In the genomic region with DNA sequence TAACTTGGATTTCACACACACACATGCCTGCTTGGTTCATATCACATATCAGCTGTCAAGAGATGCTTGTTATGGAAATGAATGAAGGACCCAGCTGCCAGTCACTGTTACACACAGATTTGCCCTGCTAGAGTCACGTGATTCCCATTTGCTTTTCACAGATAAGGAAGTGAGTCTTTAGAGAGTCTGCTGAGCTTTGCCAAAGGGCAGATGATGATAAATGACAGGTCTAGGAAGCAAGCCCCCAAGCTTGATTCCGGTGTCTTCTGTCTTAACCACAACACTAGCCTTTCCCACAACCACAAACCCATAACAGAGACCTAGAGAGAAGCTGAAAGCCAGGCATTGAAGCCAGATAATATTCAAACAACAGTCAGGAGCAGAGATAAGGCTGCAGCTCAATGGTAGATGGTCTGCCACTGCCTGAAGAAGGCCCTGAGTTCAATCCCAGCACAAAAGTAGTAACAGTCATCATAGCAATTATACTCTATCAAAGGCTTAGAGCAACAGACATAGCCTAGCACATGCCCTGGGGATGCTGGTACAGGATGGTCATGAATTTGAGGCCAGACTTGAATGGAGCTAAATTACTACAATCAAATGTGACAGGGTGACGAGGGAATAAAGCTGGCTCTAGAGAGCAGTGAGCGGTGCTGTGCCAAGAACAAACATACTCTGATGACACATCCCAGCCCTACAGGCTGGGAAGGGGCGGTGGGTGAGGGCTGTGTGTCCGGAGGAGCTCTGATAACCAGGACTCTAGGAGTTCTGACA, we compare ENCODE assay signal across 11 mouse cellular contexts.
DNase-seq lines count a peak whose midpoint lies in the region; ATAC-seq and TF ChIP-seq lines count a peak whose summit lies in the region.
"Had no signal": no experiment of that assay in that cellular context is flagged by ENCODE, and none has a peak within 500 bp of the region (broad histone marks: within the 10 kb centered on the region; RNA-seq: fewer than 3 reads in every experiment).

No protein-coding gene starts in this region.

- no peak overlapping the region for H3K9ac ChIP-seq in hindbrain, embryonic 11.5 days (ENCODE audit: low read depth, low read length)
- no peak overlapping the region for H3K9ac ChIP-seq in hindbrain, postnatal 0 days (replicated peaks; ENCODE audit: low read length)
- no peak overlapping the region for H3K9ac ChIP-seq in forebrain, embryonic 16.5 days (replicated peaks; ENCODE audit: low read depth, low read length)

- H3K4me3 ChIP-seq in hindbrain, embryonic 11.5 days (ENCODE audit: low read depth, low read length): no peak overlapping the region
- no peak overlapping the region for H3K4me3 ChIP-seq in hindbrain, postnatal 0 days (ENCODE audit: low read length)
- no peak overlapping the region for H3K4me3 ChIP-seq in forebrain, embryonic 16.5 days (replicated peaks; ENCODE audit: low read length)

- no peak for TF ChIP-seq CTCF in hindbrain, postnatal 0 days (IDR thresholded peaks at IDR 0.05; ENCODE audit: low read depth)

- H3K9me3 ChIP-seq in hindbrain, embryonic 11.5 days (ENCODE audit: control insufficient read depth, low read length): no peaks in the 10 kb centered on the region
- no peaks in the 10 kb centered on the region for H3K9me3 ChIP-seq in hindbrain, postnatal 0 days (ENCODE audit: low read length)
- no peaks in the 10 kb centered on the region for H3K9me3 ChIP-seq in forebrain, embryonic 16.5 days (ENCODE audit: control insufficient read depth, low read length)

- H3K4me2 ChIP-seq in hindbrain, embryonic 11.5 days (replicated peaks; ENCODE audit: low read depth, low read length): no peak overlapping the region
- no peak overlapping the region for H3K4me2 ChIP-seq in hindbrain, postnatal 0 days (ENCODE audit: low read depth, low read length)
- H3K4me2 ChIP-seq in forebrain, embryonic 16.5 days (ENCODE audit: low read length): no peak overlapping the region

- no peaks in the 10 kb centered on the region for H3K27me3 ChIP-seq in hindbrain, embryonic 11.5 days (ENCODE audit: control insufficient read depth, insufficient read depth, low read length)
- no peaks in the 10 kb centered on the region for H3K27me3 ChIP-seq in hindbrain, postnatal 0 days (ENCODE audit: insufficient read depth, low read length)
- H3K27me3 ChIP-seq in forebrain, embryonic 16.5 days (replicated peaks; ENCODE audit: control insufficient read depth, insufficient read depth, low read length): no peaks in the 10 kb centered on the region

- 79% methylated on average over 6 of the region's 6 CpGs for WGBS in hindbrain, embryonic 11.5 days
- 69% methylated on average over 6 of the region's 6 CpGs for WGBS in hindbrain, postnatal 0 days
- 49% methylated on average over 6 of the region's 6 CpGs for WGBS in forebrain, embryonic 16.5 days

- no peak for DNase-seq in hindbrain, embryonic 11.5 days (ENCODE audit: low spot score)
- DNase-seq in hindbrain, postnatal 0 days (ENCODE audit: low spot score): no peak
- DNase-seq in CD4-positive, CD25-positive, alpha-beta regulatory T cell, adult 2 months (ENCODE audit: low read depth, low spot score): peak; percentile 44
- no peak for DNase-seq in frontal cortex, postnatal 36 days (ENCODE audit: low spot score in 2 of 2)
- no peak for DNase-seq in adrenal gland, postnatal 36 days
- DNase-seq: cerebellum, postnatal 36 days; kidney, adult 9 months; right cerebral cortex, postnatal 4 days; thymus, postnatal 25 days had no signal

- H3K27ac ChIP-seq in hindbrain, embryonic 11.5 days (ENCODE audit: low read depth, low read length): no peak overlapping the region
- no peak overlapping the region for H3K27ac ChIP-seq in hindbrain, postnatal 0 days
- peak overlapping the region; percentile 41; the same call in 1 of the 2 replicates for H3K27ac ChIP-seq in forebrain, embryonic 16.5 days (ENCODE audit: low read length)

- peak; percentile 68; the same call in 1 of the 2 replicates for ATAC-seq in hindbrain, embryonic 11.5 days (ENCODE audit: low FRiP score)
- ATAC-seq in hindbrain, postnatal 0 days: no peak
- ATAC-seq in forebrain, embryonic 16.5 days: peak; percentile 74
- ATAC-seq in megakaryocyte-erythroid progenitor cell, adult 5-6 weeks (replicated peaks; ENCODE audit: low FRiP score, low TSS enrichment, poor library complexity, severe bottlenecking): peak; percentile 93

- H3K4me1 ChIP-seq in hindbrain, embryonic 11.5 days (replicated peaks; ENCODE audit: control insufficient read depth, insufficient read depth, low read length): no peaks in the 10 kb centered on the region
- H3K4me1 ChIP-seq in hindbrain, postnatal 0 days (ENCODE audit: insufficient read depth, low read length): 0 out of 2 replicates have a peak, but pooled peaks cover 3% of the 10 kb centered on the region
- peaks cover 16% of the 10 kb centered on the region for H3K4me1 ChIP-seq in forebrain, embryonic 16.5 days (replicated peaks; ENCODE audit: control insufficient read depth, insufficient read depth, low read length)

- no peaks in the 10 kb centered on the region for H3K36me3 ChIP-seq in hindbrain, embryonic 11.5 days (ENCODE audit: control insufficient read depth, insufficient read depth, low read length)
- no peaks in the 10 kb centered on the region for H3K36me3 ChIP-seq in hindbrain, postnatal 0 days (ENCODE audit: insufficient read depth, low read length)
- no peaks in the 10 kb centered on the region for H3K36me3 ChIP-seq in forebrain, embryonic 16.5 days (ENCODE audit: control insufficient read depth, insufficient read depth)
